Mouse (Mus musculus) lung, adult 2 months (tissue): ENCODE results near the gene Dusp6. TPM values are rescaled to one million over a fixed set of nuclear protein-coding genes. Genes with fewer than 3 reads are reported as not detected.

Experiments used
- DNase-seq: peaks from one replicate; pipeline ENCODE4 v3.0.0; 2022
- H3K4me1 ChIP-seq: fragments of 200-500 bp; 2 replicates; pipeline ENCODE4 v1.6.1; 2011; ENCODE audit warnings: low read length; ENCODE audit not compliant: control insufficient read depth, insufficient read depth
- H3K4me3 ChIP-seq: fragments of 200-500 bp; replicated peaks from 2 replicates; pipeline ENCODE3; 2011; ENCODE audit warnings: low read depth, mild to moderate bottlenecking, control low read depth, low read length; ENCODE audit errors: extremely low read depth
- CTCF ChIP-seq: fragments of 200-500 bp; IDR thresholded peaks from 2 replicates; pipeline ENCODE4 v1.5.1; 2011; ENCODE audit warnings: mild to moderate bottlenecking, low read length, control low read depth; ENCODE audit not compliant: insufficient read depth
- POLR2A ChIP-seq: fragments of 200-500 bp; IDR thresholded peaks from 2 replicates; pipeline ENCODE4 v1.6.1; 2011; ENCODE audit warnings: low read depth, mild to moderate bottlenecking, control low read depth, low read length, borderline replicate concordance; ENCODE audit errors: extremely low read depth
- WGBS: fragments of 180-500 bp; shearing (Covaris S2); methylation state at CpG from one replicate; pipeline ENCODE4 v1.1.7; 2018; 5-methylcytosine and 5-hydroxymethylcytosine counted together
- polyA plus RNA-seq: library from polyadenylated mRNA; depleted of rRNA; stranded (reverse); fragments of >200 nt; gene quantifications from 2 replicates; pipeline ENCODE4 v1.2.3, GENCODE M21; 2012

Dusp6 gene
- polyA plus RNA-seq, 1 experiment: 85.4 TPM

GRCm38 (mm10) chr10:99232518-99233227 is 30.4 kb upstream of the Dusp6 start:
- WGBS: 53% methylated on average over 7 of the region's 7 CpGs
- no peak overlapping the region for H3K4me3 ChIP-seq
- H3K4me1 ChIP-seq: peaks cover 10% of the 10 kb centered on the region; the same call in 1 of the 2 replicates
- TF ChIP-seq POLR2A (no peak), CTCF (no peak)
- no peak for DNase-seq

DNA sequence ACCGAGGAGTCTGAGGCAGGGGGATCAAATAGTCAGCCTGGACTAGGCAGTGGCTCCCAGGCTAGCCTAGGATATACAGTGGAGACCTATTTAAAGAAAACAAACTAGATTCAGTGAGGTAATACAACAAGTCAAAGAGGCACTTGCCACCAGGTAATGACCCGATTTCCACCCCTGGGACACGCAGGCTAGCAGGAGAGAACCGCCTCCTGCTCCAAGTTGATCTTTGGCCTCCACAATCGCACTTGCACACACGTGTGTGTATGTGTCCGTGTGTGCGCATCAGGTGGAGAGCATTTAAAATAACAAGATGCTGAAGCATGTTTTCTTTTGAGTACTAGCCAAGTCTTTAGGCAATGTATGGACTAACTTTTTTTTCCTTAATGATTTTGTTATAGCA is 28.7 kb upstream of the Dusp6 start:
- Histone ChIP-seq H3K4me1 (no peaks in the 10 kb centered on the region), H3K4me3 (no peak overlapping the region)
- 93% methylated on average over 8 of the region's 8 CpGs for WGBS
- TF ChIP-seq POLR2A (no peak), CTCF (no peak)
- no peak for DNase-seq

DNA sequence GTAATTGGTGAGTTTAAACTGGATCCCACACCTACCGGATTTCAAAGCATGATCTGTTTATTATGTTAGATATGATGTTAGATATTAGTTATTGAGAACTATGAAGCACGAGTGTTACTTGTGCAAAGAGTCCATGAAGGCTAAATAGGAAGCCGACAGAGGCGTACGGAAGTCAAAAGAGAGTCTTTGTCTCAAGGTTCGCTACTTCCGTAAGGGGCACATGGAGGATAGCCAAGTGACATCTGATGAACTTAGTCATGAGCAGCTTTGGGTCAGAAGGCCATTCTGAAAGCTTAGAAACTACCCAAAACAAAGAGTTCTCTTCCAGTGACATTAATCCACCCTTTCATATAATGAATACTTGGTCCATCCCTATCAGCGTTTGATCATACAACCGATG is 27.9 kb upstream of the Dusp6 start:
- 89% methylated on average over 9 of the region's 9 CpGs for WGBS
- DNase-seq: no peak
- Histone ChIP-seq H3K4me1 (no peaks in the 10 kb centered on the region), H3K4me3 (no peak overlapping the region)
- TF ChIP-seq CTCF (no peak), POLR2A (no peak)

DNA sequence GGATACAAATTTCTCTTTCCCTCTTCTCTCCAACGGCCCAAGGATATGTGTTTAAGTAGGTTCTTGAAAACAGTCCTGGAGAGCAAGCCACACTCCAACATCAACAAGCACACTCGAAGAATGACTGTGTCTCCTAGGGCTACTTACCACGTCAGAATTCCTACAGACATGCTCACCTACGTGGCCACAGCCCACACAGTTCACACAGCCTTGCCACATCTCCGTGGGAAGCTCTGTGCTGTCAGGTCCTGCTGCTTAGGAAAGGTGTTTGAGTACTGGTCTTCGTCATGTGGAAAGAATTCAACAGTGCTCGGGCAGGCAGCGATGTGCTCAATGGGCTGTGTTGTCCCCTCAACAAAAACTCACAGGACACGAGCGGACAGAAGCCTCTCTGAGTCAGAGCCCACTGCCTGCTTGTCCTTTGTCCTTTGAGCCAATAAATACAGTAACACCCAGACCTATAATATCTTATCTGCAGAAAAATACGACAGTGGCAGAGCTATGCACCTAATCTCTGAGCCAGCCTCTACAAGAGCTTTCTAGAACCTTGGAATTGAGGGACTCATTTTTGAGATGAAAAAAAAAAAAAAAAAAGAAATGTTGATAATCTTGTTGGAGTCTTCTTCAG is 25.7 kb upstream of the Dusp6 start:
- H3K4me1 ChIP-seq: no peaks in the 10 kb centered on the region; the same call in none of the 2 replicates
- 53% methylated on average over 11 of the region's 11 CpGs for WGBS
- TF ChIP-seq POLR2A (no peak), CTCF (no peak)
- DNase-seq: peak; percentile 47
- no peak overlapping the region for H3K4me3 ChIP-seq

DNA sequence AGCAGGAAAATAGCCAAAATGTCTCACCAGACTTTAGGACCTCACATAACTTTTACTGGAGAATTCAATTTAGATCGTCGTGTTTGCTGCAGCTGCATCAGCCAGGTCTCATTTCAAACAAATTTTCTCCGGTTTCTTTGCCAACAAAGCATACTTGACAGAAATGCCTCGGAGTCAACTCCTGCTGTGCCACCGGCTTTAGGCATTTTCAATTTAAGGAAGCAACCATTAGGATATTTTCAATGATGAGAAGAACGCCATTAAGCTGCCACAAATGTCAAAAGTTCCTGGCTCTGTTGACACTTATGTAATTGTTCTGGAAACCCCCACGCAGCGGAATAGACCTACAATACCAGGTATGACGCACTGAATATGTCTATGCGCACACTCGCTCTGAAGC is 24.5 kb upstream of the Dusp6 start:
- Histone ChIP-seq H3K4me3 (no peak overlapping the region), H3K4me1 (no peaks in the 10 kb centered on the region; the same call in none of the 2 replicates)
- TF ChIP-seq POLR2A: no peak
- no peak for TF ChIP-seq CTCF
- DNase-seq: no peak
- WGBS: 79% methylated on average over 11 of the region's 11 CpGs

- WGBS: 75% methylated on average over 7 of the region's 7 CpGs
- H3K4me1 ChIP-seq: no peaks in the 10 kb centered on the region; the same call in none of the 2 replicates
- no peak for DNase-seq
- TF ChIP-seq CTCF (no peak), POLR2A (no peak)
- H3K4me3 ChIP-seq: no peak overlapping the region
These were observed 21.7 kb upstream of the Dusp6 start for GRCm38 (mm10) chr10:99241284-99241828.

GRCm38 (mm10) chr10:99241829-99242711 is 21.0 kb upstream of the Dusp6 start:
- Histone ChIP-seq H3K4me1 (no peaks in the 10 kb centered on the region; the same call in none of the 2 replicates), H3K4me3 (no peak overlapping the region)
- 25% methylated on average over 16 of the region's 16 CpGs for WGBS
- no peak for TF ChIP-seq CTCF
- no peak for TF ChIP-seq POLR2A
- DNase-seq: no peak

GRCm38 (mm10) chr10:99242721-99243120 is 20.3 kb upstream of the Dusp6 start:
- DNase-seq: no peak
- TF ChIP-seq POLR2A: no peak
- no peak for TF ChIP-seq CTCF
- WGBS: 75% methylated on average over 10 of the region's 10 CpGs

DNA sequence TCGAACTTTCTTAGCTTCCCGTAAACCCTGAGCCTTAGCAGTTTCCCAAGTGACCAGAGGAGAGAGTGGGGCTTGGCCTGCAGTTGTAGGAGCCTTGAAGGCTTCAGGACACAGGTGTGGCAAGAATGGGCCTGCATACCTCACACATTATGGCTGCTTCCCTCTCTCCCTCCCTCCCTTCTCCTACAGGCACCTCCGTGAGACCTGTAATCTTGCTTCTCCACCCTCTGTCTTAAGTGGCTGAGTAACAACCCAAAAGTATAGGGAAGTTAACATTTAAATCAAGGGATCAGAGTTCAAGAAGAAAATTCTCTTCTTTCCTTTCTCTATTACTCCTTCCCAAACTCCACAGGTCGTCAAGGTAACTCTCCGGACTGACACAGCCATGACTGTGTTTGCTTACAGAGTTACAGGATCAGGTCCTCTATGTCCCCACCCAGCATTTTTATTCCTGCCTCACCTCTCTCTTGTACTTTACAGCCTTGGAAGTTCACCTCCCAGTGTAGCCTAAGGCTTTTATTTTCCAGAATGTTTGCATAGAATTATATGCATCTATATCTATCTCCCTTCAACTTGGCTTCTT is 19.0 kb upstream of the Dusp6 start:
- H3K4me1 ChIP-seq: no peaks in the 10 kb centered on the region; the same call in none of the 2 replicates
- TF ChIP-seq CTCF: no peak
- no peak for TF ChIP-seq POLR2A
- WGBS: 63% methylated on average over 5 of the region's 5 CpGs
- no peak overlapping the region for H3K4me3 ChIP-seq
- DNase-seq: no peak

More at GRCm38 (mm10) chr10:99242721-99243120, 20.3 kb upstream of the Dusp6 start:
- no peak overlapping the region for H3K4me3 ChIP-seq
- H3K4me1 ChIP-seq: no peaks in the 10 kb centered on the region; the same call in none of the 2 replicates
